In the genomic region with DNA sequence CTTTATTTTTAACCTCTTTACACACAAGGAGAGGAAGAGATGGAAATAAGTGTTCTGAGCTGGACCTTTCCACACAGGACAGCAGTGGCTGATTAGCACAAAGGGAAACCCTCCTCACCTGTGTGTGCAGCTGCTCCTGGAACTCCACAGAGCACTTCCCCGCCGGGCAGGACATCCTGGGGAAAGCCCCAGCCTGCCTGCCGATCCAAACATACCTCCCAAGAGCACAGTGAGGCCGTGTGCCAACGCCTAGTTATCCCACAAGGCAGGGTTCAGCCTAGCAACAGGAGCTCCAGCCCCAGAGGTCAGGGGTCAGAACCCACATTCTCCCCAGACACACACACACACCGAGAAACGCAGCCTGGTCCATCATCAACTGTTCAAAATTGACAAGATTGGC, we compare ENCODE assay signal across 13 mouse cellular contexts.
DNase-seq lines count a peak whose midpoint lies in the region; ATAC-seq and TF ChIP-seq lines count a peak whose summit lies in the region.
"Had no signal": no experiment of that assay in that cellular context is flagged by ENCODE, and none has a peak within 500 bp of the region (broad histone marks: within the 10 kb centered on the region; RNA-seq: fewer than 3 reads in every experiment).

No protein-coding gene starts in this region.

- no peaks in the 10 kb centered on the region for H3K27me3 ChIP-seq in heart, adult 2 months (ENCODE audit: control insufficient read depth, insufficient read depth, low read length)
- H3K27me3 ChIP-seq in lung, embryonic 14.5 days (ENCODE audit: insufficient read depth, low read length), result no peaks in the 10 kb centered on the region
- no peaks in the 10 kb centered on the region for H3K27me3 ChIP-seq in embryonic facial prominence, embryonic 15.5 days
- H3K27me3 ChIP-seq in forebrain, embryonic 16.5 days (replicated peaks; ENCODE audit: control insufficient read depth, insufficient read depth, low read length), result no peaks in the 10 kb centered on the region

- WGBS in heart, adult 2 months, result 27% methylated on average over 7 of the region's 7 CpGs
- 47% methylated on average over 7 of the region's 7 CpGs for WGBS in lung, embryonic 14.5 days
- WGBS in embryonic facial prominence, embryonic 15.5 days, result 67% methylated on average over 7 of the region's 7 CpGs
- WGBS in forebrain, embryonic 16.5 days, result 74% methylated on average over 7 of the region's 7 CpGs

- no peak for TF ChIP-seq POLR2A in heart, adult 2 months (IDR thresholded peaks at IDR 0.05; ENCODE audit: insufficient read depth, low read depth, low read length)

- intact Hi-C loops in heart, adult 2 months (cut with DNase I), result no loop called here

- H3K4me2 ChIP-seq in lung, embryonic 14.5 days, result no peak overlapping the region
- H3K4me2 ChIP-seq in embryonic facial prominence, embryonic 15.5 days (replicated peaks), result no peak overlapping the region
- H3K4me2 ChIP-seq in forebrain, embryonic 16.5 days (ENCODE audit: low read length), result no peak overlapping the region
- H3K4me2 ChIP-seq: hindbrain, embryonic 12.5 days had no signal

- H3K4me1 ChIP-seq in heart, adult 2 months (ENCODE audit: control insufficient read depth, insufficient read depth, low read length), result peaks cover 36% of the 10 kb centered on the region
- peaks cover 25% of the 10 kb centered on the region for H3K4me1 ChIP-seq in lung, embryonic 14.5 days (ENCODE audit: insufficient read depth)
- peaks cover 39% of the 10 kb centered on the region for H3K4me1 ChIP-seq in embryonic facial prominence, embryonic 15.5 days
- peaks cover 7% of the 10 kb centered on the region for H3K4me1 ChIP-seq in forebrain, embryonic 16.5 days (replicated peaks; ENCODE audit: control insufficient read depth, insufficient read depth, low read length)

- no peak for ATAC-seq in lung, embryonic 14.5 days (ENCODE audit: insufficient read depth)
- ATAC-seq in embryonic facial prominence, embryonic 15.5 days (ENCODE audit: insufficient number of reproducible peaks, low FRiP score, low TSS enrichment, low read depth), result no peak
- ATAC-seq in forebrain, embryonic 16.5 days, result no peak

- H3K9ac ChIP-seq in heart, adult 2 months (ENCODE audit: low read depth, low read length), result no peak overlapping the region
- H3K9ac ChIP-seq in lung, embryonic 14.5 days, result no peak overlapping the region
- H3K9ac ChIP-seq in embryonic facial prominence, embryonic 15.5 days, result no peak overlapping the region
- no peak overlapping the region for H3K9ac ChIP-seq in forebrain, embryonic 16.5 days (replicated peaks; ENCODE audit: low read depth, low read length)
- H3K9ac ChIP-seq: hindbrain, embryonic 12.5 days; liver, embryonic 14.5 days had no signal

- no peaks in the 10 kb centered on the region; the same call in 1 of the 2 replicates for H3K9me3 ChIP-seq in lung, embryonic 14.5 days (ENCODE audit: low read depth, low read length)
- H3K9me3 ChIP-seq in embryonic facial prominence, embryonic 15.5 days (replicated peaks), result no peaks in the 10 kb centered on the region
- no peaks in the 10 kb centered on the region for H3K9me3 ChIP-seq in forebrain, embryonic 16.5 days (ENCODE audit: control insufficient read depth, low read length)
- H3K9me3 ChIP-seq: hindbrain, embryonic 12.5 days had no signal

- no peak for TF ChIP-seq CTCF in heart, adult 2 months (IDR thresholded peaks at IDR 0.05)
- no peak for TF ChIP-seq CTCF in lung, embryonic 14.5 days (IDR thresholded peaks at IDR 0.05; ENCODE audit: low read depth)

- H3K36me3 ChIP-seq in heart, adult 2 months (ENCODE audit: control insufficient read depth, insufficient read depth, low read length), result peaks cover 36% of the 10 kb centered on the region
- no peaks in the 10 kb centered on the region; the same call in 1 of the 2 replicates for H3K36me3 ChIP-seq in lung, embryonic 14.5 days (ENCODE audit: insufficient read depth)
- H3K36me3 ChIP-seq in embryonic facial prominence, embryonic 15.5 days, result no peaks in the 10 kb centered on the region
- H3K36me3 ChIP-seq in forebrain, embryonic 16.5 days (ENCODE audit: control insufficient read depth, insufficient read depth), result no peaks in the 10 kb centered on the region
- H3K36me3 ChIP-seq: hindbrain, embryonic 12.5 days had no signal

- H3K27ac ChIP-seq in heart, adult 2 months, result peak overlapping the region; percentile 38; the same call in 1 of the 2 replicates
- H3K27ac ChIP-seq in lung, embryonic 14.5 days (ENCODE audit: low read depth), result peak overlapping the region; percentile 69; the same call in 1 of the 2 replicates
- peak overlapping the region; percentile 30; the same call in 1 of the 2 replicates for H3K27ac ChIP-seq in embryonic facial prominence, embryonic 15.5 days (replicated peaks)
- no peak overlapping the region; the same call in 1 of the 2 replicates for H3K27ac ChIP-seq in forebrain, embryonic 16.5 days (ENCODE audit: low read length)
- H3K27ac ChIP-seq: hindbrain, embryonic 12.5 days; liver, embryonic 14.5 days had no signal

- TF ChIP-seq EP300 in heart, adult 2 months (IDR thresholded peaks at IDR 0.05; ENCODE audit: insufficient read depth, low read depth, low read length), result peak; percentile 54; the same call in 1 of the 2 replicates

- no peak for DNase-seq in heart, adult 2 months
- DNase-seq in heart, adult 9 months (ENCODE audit: low spot score in 2 of 2), result no peak
- DNase-seq in lung, embryonic 14.5 days, result peak; percentile 45
- no peak for DNase-seq in lung, postnatal 25 days (ENCODE audit: low spot score)
- DNase-seq in kidney, postnatal 10 days, result peak; percentile 65
- DNase-seq in frontal cortex, adult 2 months (ENCODE audit: extremely low spot score in 1 of 2, low spot score in 1 of 2), result no peak
- DNase-seq: cerebellum, adult 9-10 months; embryo, embryonic 11 days; right cerebral cortex, postnatal 4 days had no signal

- no peak overlapping the region for H3K4me3 ChIP-seq in heart, adult 2 months
- H3K4me3 ChIP-seq in lung, embryonic 14.5 days (ENCODE audit: low read depth, low read length), result no peak overlapping the region
- H3K4me3 ChIP-seq in embryonic facial prominence, embryonic 15.5 days (replicated peaks), result no peak overlapping the region
- no peak overlapping the region for H3K4me3 ChIP-seq in forebrain, embryonic 16.5 days (replicated peaks; ENCODE audit: low read length)
- H3K4me3 ChIP-seq: hindbrain, embryonic 12.5 days had no signal

- no peaks in the 10 kb centered on the region; the same call in 1 of the 2 replicates for H3K79me2 ChIP-seq in heart, adult 2 months (replicated peaks; ENCODE audit: control insufficient read depth, insufficient read depth, low read length)

Comparison
In these comparisons a context has a peak if more than half of its experiments do, and no peak if none do; other contexts are left out.
1. DNase-seq: peak in lung, embryonic 14.5 days (single experiment) and kidney, postnatal 10 days (single experiment); none in heart, adult 2 months (0 of 2), heart, adult 9 months (0 of 2), lung, postnatal 25 days (single experiment) and frontal cortex, adult 2 months (0 of 2).